Mouse (Mus musculus): Measurements from ENCODE around the gene Ercc2. TPM values are rescaled to one million over a fixed set of nuclear protein-coding genes. Genes with fewer than 3 reads are reported as not detected.

The Ercc2 gene
- total and polyA plus RNA-seq, 3 experiments = 34.4 to 44.5 TPM; not detected in 1

GRCm38 (mm10) chr7:19344938-19345471 lies 36.8 kb upstream of the Ercc2 start (continued):
- TF ChIP-seq RCOR1 (IDR thresholded peaks at IDR 0.05; ENCODE audit: low read depth, low read length) = no peak
- no peak for TF ChIP-seq MAFK (IDR thresholded peaks at IDR 0.05; ENCODE audit: borderline replicate concordance, low read depth, low read length)
- TF ChIP-seq JUND (IDR thresholded peaks at IDR 0.05; ENCODE audit: low read depth, low read length) = no peak
- TF ChIP-seq CHD2 (IDR thresholded peaks at IDR 0.05; ENCODE audit: low read length) = no peak
- no peak for TF ChIP-seq MYB (IDR thresholded peaks at IDR 0.05; ENCODE audit: low read depth, low read length)
- no peak for TF ChIP-seq E2F4 (IDR thresholded peaks at IDR 0.05; ENCODE audit: borderline replicate concordance, low read depth, low read length)
- TF ChIP-seq NRF1 (IDR thresholded peaks at IDR 0.05; ENCODE audit: insufficient read depth, low read depth, low read length, poor library complexity, severe bottlenecking) = no peak
- TF ChIP-seq TCF12 (IDR thresholded peaks at IDR 0.05; ENCODE audit: low read depth, low read length) = no peak
- peak; percentile 98 for TF ChIP-seq HCFC1 (IDR thresholded peaks at IDR 0.05; ENCODE audit: low read depth, low read length)
- peak; percentile 34; the same call in 1 of the 2 replicates for TF ChIP-seq ZMIZ1 (IDR thresholded peaks at IDR 0.05; ENCODE audit: low read depth, low read length)
- no peak for TF ChIP-seq CTCF (IDR thresholded peaks at IDR 0.05 in 2 of 3, conservative IDR thresholded peaks at IDR 0.05 in 1 of 3; ENCODE audit: control insufficient read depth in 1 of 3, insufficient read depth in 1 of 3, low read depth in 2 of 3, low read length in 3 of 3, poor library complexity in 1 of 3, severe bottlenecking in 1 of 3)
- TF ChIP-seq EP300 (IDR thresholded peaks at IDR 0.05; ENCODE audit: low read depth in 1 of 2, low read length in 2 of 2) = no peak
- peak; percentile 66 for TF ChIP-seq TBP (IDR thresholded peaks at IDR 0.05; ENCODE audit: low read depth, low read length)

GRCm38 (mm10) chr7:19349188-19349915 lies 32.5 kb upstream of the Ercc2 start:
- TF ChIP-seq MAFK (IDR thresholded peaks at IDR 0.05; ENCODE audit: borderline replicate concordance, low read depth, low read length) (no peak), CHD2 (IDR thresholded peaks at IDR 0.05; ENCODE audit: low read length) (no peak), MYB (IDR thresholded peaks at IDR 0.05; ENCODE audit: low read depth, low read length) (no peak), ZKSCAN1 (IDR thresholded peaks at IDR 0.05; ENCODE audit: low read depth, low read length) (no peak), JUND (IDR thresholded peaks at IDR 0.05; ENCODE audit: low read depth, low read length) (no peak), MAX (IDR thresholded peaks at IDR 0.05; ENCODE audit: low read length) (no peak), USF1 (IDR thresholded peaks at IDR 0.05; ENCODE audit: low read depth, low read length) (no peak), POLR2A (IDR thresholded peaks at IDR 0.05; ENCODE audit: control insufficient read depth in 1 of 2, insufficient read depth in 1 of 2, low read depth in 1 of 2, low read length in 2 of 2, poor library complexity in 1 of 2) (no peak), ZC3H11A (IDR thresholded peaks at IDR 0.05; ENCODE audit: low read depth, low read length) (no peak), POLR2AphosphoS5 (IDR thresholded peaks at IDR 0.05; ENCODE audit: borderline replicate concordance, low read depth, low read length) (no peak), MXI1 (IDR thresholded peaks at IDR 0.05; ENCODE audit: low read depth, low read length) (no peak)
- no peaks in the 10 kb centered on the region; a peak in 3 of 4 replicates for H3K36me3 ChIP-seq (ENCODE audit: control insufficient read depth in 1 of 2, insufficient read depth in 2 of 2, low read length in 2 of 2)
- H3K79me2 ChIP-seq (ENCODE audit: control insufficient read depth, insufficient read depth, low read length, poor library complexity) = no peaks in the 10 kb centered on the region
- no peaks in the 10 kb centered on the region for H3K27me3 ChIP-seq (ENCODE audit: control insufficient read depth in 1 of 2, insufficient read depth in 2 of 2, low read length in 2 of 2)
- no peak for DNase-seq (ENCODE audit: low read depth, low spot score)
- H3K4me3 ChIP-seq (ENCODE audit: control insufficient read depth in 1 of 2, insufficient read depth in 1 of 2, low read depth in 2 of 2, low read length in 2 of 2) = no peak overlapping the region
- no peaks in the 10 kb centered on the region for H3K9me3 ChIP-seq (replicated peaks; ENCODE audit: insufficient read depth, low read length)
- peaks cover 0 to 7% of the 10 kb centered on the region in 2 experiments; a peak in 1 of 4 replicates for H3K4me1 ChIP-seq (ENCODE audit: control insufficient read depth in 1 of 2, insufficient read depth in 2 of 2, low read length in 2 of 2)
- H3K27ac ChIP-seq (ENCODE audit: control insufficient read depth, low read depth, low read length) = no peak overlapping the region
- H3K9ac ChIP-seq (ENCODE audit: control insufficient read depth, low read depth, low read length, poor library complexity, severe bottlenecking) = no peak overlapping the region

All from MEL (cell line).